Mouse (Mus musculus) heart, embryonic 15.5 days (tissue): ENCODE results near the gene Cd300lg. TPM values are rescaled to one million over a fixed set of nuclear protein-coding genes. Genes with fewer than 3 reads are reported as not detected.

Experiments used
- ATAC-seq: fragments of 200-750 bp; cut with Nextera tagmentation; replicated peaks from 2 replicates; pipeline ENCODE4 v1.8.0; 2017; ENCODE audit warnings: low read depth, moderate TSS enrichment; ENCODE audit not compliant: insufficient number of reproducible peaks, insufficient read depth, low FRiP score
- H3K27ac ChIP-seq: fragments of 300-500 bp; sonication (generic); 2 replicates; pipeline ENCODE4 v1.5.1; 2015; ENCODE audit warnings: mild to moderate bottlenecking, inconsistent platforms
- H3K27me3 ChIP-seq: fragments of 300-500 bp; sonication (generic); 2 replicates; pipeline ENCODE4 v1.6.1; 2015; ENCODE audit warnings: inconsistent platforms
- H3K36me3 ChIP-seq: fragments of 300-500 bp; sonication (generic); 2 replicates; pipeline ENCODE4 v1.6.1; 2015; ENCODE audit warnings: mild to moderate bottlenecking, inconsistent platforms
- H3K4me1 ChIP-seq: fragments of 300-500 bp; sonication (generic); replicated peaks from 2 replicates; pipeline ENCODE4 v1.6.1; 2015; ENCODE audit warnings: inconsistent platforms
- H3K4me2 ChIP-seq: fragments of 300-500 bp; sonication (generic); 2 replicates; pipeline ENCODE4 v1.6.1; 2015; ENCODE audit warnings: inconsistent platforms, mild to moderate bottlenecking, moderate library complexity
- H3K4me3 ChIP-seq: fragments of 300-500 bp; sonication (generic); 2 replicates; pipeline ENCODE4 v1.5.1; 2015; ENCODE audit warnings: mild to moderate bottlenecking, inconsistent platforms
- H3K9ac ChIP-seq: fragments of 300-500 bp; sonication (generic); 2 replicates; pipeline ENCODE4 v1.6.1; 2015; ENCODE audit warnings: mild to moderate bottlenecking, inconsistent platforms
- H3K9me3 ChIP-seq: fragments of 300-500 bp; sonication (generic); replicated peaks from 2 replicates; pipeline ENCODE4 v1.6.1; 2016; ENCODE audit warnings: inconsistent platforms
- WGBS: fragments of 180-500 bp; shearing (Covaris S2); methylation state at CpG from one replicate; pipeline ENCODE4 v1.1.7; 2015; ENCODE audit warnings: mixed read lengths; 5-methylcytosine and 5-hydroxymethylcytosine counted together
- polyA plus RNA-seq: library from polyadenylated mRNA; unstranded; fragments of >200 nt; fragmentation: Nextera tagmentation; extraction: Ambion mirVana; gene quantifications from 2 replicates; pipeline ENCODE4 v1.2.1, GENCODE M21; 2015

Gene Cd300lg
- 7.2 and 8.4 TPM in 2 replicates for polyA plus RNA-seq

- Histone ChIP-seq H3K4me3 (peak within 1 kb of the TSS; percentile 27), H3K9ac (peak within 1 kb of the TSS; percentile 29; the same call in 1 of the 2 replicates), H3K27ac (no peak within 1 kb of the TSS), H3K36me3 (no peaks in the 10 kb centered on the region), H3K9me3 (0 out of 2 replicates have a peak, but pooled peaks cover 3% of the 10 kb centered on the region), H3K4me2 (peak within 1 kb of the TSS; percentile 9), H3K4me1 (0 out of 2 replicates have a peak, but pooled peaks cover 4% of the 10 kb centered on the region), H3K27me3 (no peaks in the 10 kb centered on the region)
- WGBS = 57% methylated on average over 5 of the region's 5 CpGs
- ATAC-seq = no peak
Measured at GRCm38 (mm10) chr11:102041350-102041949, at the start of gene Cd300lg. Gene Cd300lg, plus strand, starts transcription at chr11:102041509.

GRCm38 (mm10) chr11:101991813-101992212 lies 49.5 kb upstream of the Cd300lg start:
- WGBS = 72% methylated on average over 3 of the region's 3 CpGs
- H3K4me1 ChIP-seq = peaks cover 5% of the 10 kb centered on the region
- no peaks in the 10 kb centered on the region for H3K27me3 ChIP-seq
- no peak overlapping the region for H3K4me2 ChIP-seq
- no peak overlapping the region for H3K27ac ChIP-seq
- no peak for ATAC-seq
- H3K4me3 ChIP-seq = no peak overlapping the region
- H3K9ac ChIP-seq = no peak overlapping the region
- no peaks in the 10 kb centered on the region for H3K9me3 ChIP-seq
- H3K36me3 ChIP-seq = no peaks in the 10 kb centered on the region

- 80% methylated on average over 7 of the region's 7 CpGs for WGBS
- no peak overlapping the region for H3K4me2 ChIP-seq
- H3K36me3 ChIP-seq = no peaks in the 10 kb centered on the region
- H3K27ac ChIP-seq = no peak overlapping the region
- ATAC-seq = no peak
- no peaks in the 10 kb centered on the region for H3K27me3 ChIP-seq
- H3K4me1 ChIP-seq = peaks cover 5% of the 10 kb centered on the region
- H3K9ac ChIP-seq = no peak overlapping the region
- H3K4me3 ChIP-seq = no peak overlapping the region
- H3K9me3 ChIP-seq = no peaks in the 10 kb centered on the region
Measured at GRCm38 (mm10) chr11:101992411-101992810, 48.9 kb upstream of the Cd300lg start.

GRCm38 (mm10) chr11:101994100-101994499 lies 47.2 kb upstream of the Cd300lg start:
- Histone ChIP-seq H3K4me3 (no peak overlapping the region), H3K4me2 (no peak overlapping the region), H3K27ac (peak overlapping the region; percentile 56), H3K36me3 (no peaks in the 10 kb centered on the region), H3K4me1 (peaks cover 11% of the 10 kb centered on the region), H3K9me3 (no peaks in the 10 kb centered on the region), H3K27me3 (no peaks in the 10 kb centered on the region), H3K9ac (no peak overlapping the region)
- WGBS = 39% methylated on average over 8 of the region's 8 CpGs
- ATAC-seq = no peak

GRCm38 (mm10) chr11:101995938-101996337 lies 45.4 kb upstream of the Cd300lg start:
- no peak overlapping the region for H3K4me2 ChIP-seq
- H3K27ac ChIP-seq = no peak overlapping the region
- no peak overlapping the region for H3K9ac ChIP-seq
- 84% methylated on average over 7 of the region's 7 CpGs for WGBS
- peaks cover 17% of the 10 kb centered on the region for H3K4me1 ChIP-seq
- H3K36me3 ChIP-seq = no peaks in the 10 kb centered on the region
- H3K27me3 ChIP-seq = no peaks in the 10 kb centered on the region
- no peak for ATAC-seq
- no peaks in the 10 kb centered on the region for H3K9me3 ChIP-seq
- H3K4me3 ChIP-seq = no peak overlapping the region

GRCm38 (mm10) chr11:101998258-101998657 lies 43.1 kb upstream of the Cd300lg start:
- H3K27me3 ChIP-seq = no peaks in the 10 kb centered on the region
- no peak for ATAC-seq
- H3K9ac ChIP-seq = no peak overlapping the region
- H3K27ac ChIP-seq = peak overlapping the region; percentile 31; the same call in 1 of the 2 replicates
- peaks cover 17% of the 10 kb centered on the region for H3K4me1 ChIP-seq
- no peak overlapping the region for H3K4me3 ChIP-seq
- H3K4me2 ChIP-seq = no peak overlapping the region
- H3K9me3 ChIP-seq = no peaks in the 10 kb centered on the region
- 41% methylated on average over 5 of the region's 5 CpGs for WGBS
- H3K36me3 ChIP-seq = no peaks in the 10 kb centered on the region

- H3K4me1 ChIP-seq = peaks cover 11% of the 10 kb centered on the region; the same call in 1 of the 2 replicates
- no peak overlapping the region for H3K4me2 ChIP-seq
- H3K36me3 ChIP-seq = no peaks in the 10 kb centered on the region
- H3K4me3 ChIP-seq = no peak overlapping the region
- no peaks in the 10 kb centered on the region for H3K27me3 ChIP-seq
- H3K27ac ChIP-seq = no peak overlapping the region
- 52% methylated on average over 4 of the region's 4 CpGs for WGBS
- H3K9me3 ChIP-seq = no peaks in the 10 kb centered on the region
- H3K9ac ChIP-seq = no peak overlapping the region
- ATAC-seq = no peak
Measured at GRCm38 (mm10) chr11:101999466-101999865, 41.8 kb upstream of the Cd300lg start.

- H3K9me3 ChIP-seq = no peaks in the 10 kb centered on the region
- 89% methylated on average over 8 of the region's 8 CpGs for WGBS
- no peak overlapping the region for H3K4me2 ChIP-seq
- no peak for ATAC-seq
- H3K36me3 ChIP-seq = no peaks in the 10 kb centered on the region
- no peak overlapping the region for H3K9ac ChIP-seq
- H3K27me3 ChIP-seq = no peaks in the 10 kb centered on the region
- H3K4me1 ChIP-seq = 0 out of 2 replicates have a peak, but pooled peaks cover 5% of the 10 kb centered on the region
- H3K4me3 ChIP-seq = no peak overlapping the region
- H3K27ac ChIP-seq = no peak overlapping the region
Measured at GRCm38 (mm10) chr11:102004251-102004650, 37.1 kb upstream of the Cd300lg start.

GRCm38 (mm10) chr11:102006271-102006670 lies 35.0 kb upstream of the Cd300lg start:
- no peak overlapping the region for H3K4me3 ChIP-seq
- H3K36me3 ChIP-seq = no peaks in the 10 kb centered on the region
- no peak overlapping the region for H3K9ac ChIP-seq
- H3K4me1 ChIP-seq = no peaks in the 10 kb centered on the region
- no peak overlapping the region for H3K27ac ChIP-seq
- H3K4me2 ChIP-seq = no peak overlapping the region
- H3K9me3 ChIP-seq = no peaks in the 10 kb centered on the region
- ATAC-seq = no peak
- H3K27me3 ChIP-seq = no peaks in the 10 kb centered on the region
- 66% methylated on average over 9 of the region's 9 CpGs for WGBS

GRCm38 (mm10) chr11:102006688-102007087 lies 34.6 kb upstream of the Cd300lg start:
- no peaks in the 10 kb centered on the region for H3K9me3 ChIP-seq
- no peak overlapping the region for H3K4me3 ChIP-seq
- WGBS = 80% methylated on average over 5 of the region's 5 CpGs
- H3K27me3 ChIP-seq = no peaks in the 10 kb centered on the region
- no peak for ATAC-seq
- H3K36me3 ChIP-seq = no peaks in the 10 kb centered on the region
- H3K27ac ChIP-seq = no peak overlapping the region
- H3K4me1 ChIP-seq = no peaks in the 10 kb centered on the region
- no peak overlapping the region for H3K9ac ChIP-seq
- no peak overlapping the region for H3K4me2 ChIP-seq

- Histone ChIP-seq H3K9me3 (no peaks in the 10 kb centered on the region), H3K4me2 (no peak overlapping the region), H3K9ac (no peak overlapping the region), H3K36me3 (no peaks in the 10 kb centered on the region), H3K27ac (0 out of 2 replicates have a peak overlapping the region, but pooled peaks have one; percentile 24), H3K4me1 (no peaks in the 10 kb centered on the region), H3K4me3 (no peak overlapping the region), H3K27me3 (no peaks in the 10 kb centered on the region)
- WGBS = 86% methylated on average over 8 of the region's 8 CpGs
- ATAC-seq = no peak
Measured at GRCm38 (mm10) chr11:102008372-102008771, 32.9 kb upstream of the Cd300lg start.
